Mouse (Mus musculus) liver, embryonic 14.5 days (tissue): ENCODE measurements around the gene Golga5. TPM values are rescaled to one million over a fixed set of nuclear protein-coding genes. Genes with fewer than 3 reads are reported as not detected.
A peak's percentile ranks its signal among the peaks of the same experiment; 100 is the strongest.

Experiments used
- ATAC-seq: fragments of 200-750 bp; cut with Nextera tagmentation; 2 replicates; pipeline ENCODE4 v1.8.0; 2017; ENCODE audit warnings: moderate number of reproducible peaks, mild to moderate bottlenecking, moderate library complexity; ENCODE audit not compliant: insufficient read depth
- DNase-seq, 3 experiments: peaks; one replicate each; pipeline ENCODE4 v3.0.0-alpha.2; 2012 to 2013; ENCODE audit warnings: low read depth in 3 of 3, low spot score in 3 of 3
- H3K27ac ChIP-seq: fragments of 300-500 bp; sonication (generic); 2 replicates; pipeline ENCODE4 v1.5.1; 2014; ENCODE audit warnings: moderate library complexity, mild to moderate bottlenecking, control low read depth, inconsistent platforms
- H3K27me3 ChIP-seq: fragments of 300-500 bp; sonication (generic); 2 replicates; pipeline ENCODE4 v1.6.1; 2014; ENCODE audit warnings: mild to moderate bottlenecking, low read length, moderate library complexity; ENCODE audit not compliant: control insufficient read depth, insufficient read depth
- H3K36me3 ChIP-seq: fragments of 300-500 bp; sonication (generic); replicated peaks from 2 replicates; pipeline ENCODE4 v1.6.1; 2014; ENCODE audit warnings: low read depth; ENCODE audit not compliant: control insufficient read depth, insufficient read depth
- H3K4me1 ChIP-seq, 2 experiments: fragments of 200-500 bp in 1 of 2; fragments of 300-500 bp in 1 of 2; sonication (generic) in 1 of 2; replicated peaks; 2 replicates each; pipeline ENCODE4 v1.6.1; 2012 to 2014; ENCODE audit warnings: antibody characterized with exemption in 1 of 2, inconsistent platforms in 1 of 2, low read length in 1 of 2; ENCODE audit not compliant: control insufficient read depth in 2 of 2, insufficient read depth in 2 of 2
- H3K4me2 ChIP-seq: fragments of 300-500 bp; sonication (generic); 2 replicates; pipeline ENCODE4 v1.6.1; 2014; ENCODE audit warnings: low read depth, mild to moderate bottlenecking, control low read depth, moderate library complexity
- H3K4me3 ChIP-seq, 2 experiments: fragments of 200-500 bp in 1 of 2; fragments of 300-500 bp in 1 of 2; sonication (generic) in 1 of 2; 2 replicates each; pipeline ENCODE4 v1.5.1; 2012 to 2014; ENCODE audit warnings: low read depth in 2 of 2, low read length in 2 of 2, mild to moderate bottlenecking in 2 of 2, control low read depth in 1 of 2, inconsistent platforms in 1 of 2, moderate library complexity in 1 of 2; ENCODE audit not compliant: insufficient read depth in 1 of 2
- H3K9ac ChIP-seq: fragments of 300-500 bp; sonication (generic); replicated peaks from 2 replicates; pipeline ENCODE4 v1.6.1; 2014; ENCODE audit warnings: mild to moderate bottlenecking, control low read depth, moderate library complexity
- H3K9me3 ChIP-seq: fragments of 300-500 bp; sonication (generic); 2 replicates; pipeline ENCODE4 v1.6.1; 2016; ENCODE audit warnings: low read length, mixed read lengths; ENCODE audit not compliant: control insufficient read depth
- CTCF ChIP-seq: IDR thresholded peaks from 2 replicates; pipeline ENCODE4 v1.5.1; 2016; ENCODE audit warnings: antibody characterized with exemption, low read depth, control low read depth
- EP300 ChIP-seq: IDR thresholded peaks from 2 replicates; pipeline ENCODE4 v1.6.1; 2016; ENCODE audit warnings: antibody characterized with exemption, low read depth
- WGBS: fragments of 180-500 bp; shearing (Covaris S2); extraction: QIAGEN DNeasy Blood & Tissue Kit; methylation state at CpG from one replicate; pipeline ENCODE4 v1.1.7; 2014; ENCODE audit not compliant: insufficient replicate concordance; 5-methylcytosine and 5-hydroxymethylcytosine counted together
- polyA plus RNA-seq, 2 experiments: library from polyadenylated mRNA; depleted of rRNA in 1 of 2; stranded (reverse) in 1 of 2; unstranded in 1 of 2; fragments of >200 nt; fragmentation: Nextera tagmentation in 1 of 2; extraction: Ambion mirVana in 1 of 2; gene quantifications; 2 replicates each; pipeline versions ENCODE4 v1.2.1 to v1.2.3; 2012 to 2014

Golga5 gene
- polyA plus RNA-seq (2012; rRNA removed) (5.2 and 10.1 TPM in 2 replicates), polyA plus RNA-seq (2014; fragmentation: Nextera tagmentation; extraction: Ambion mirVana) (12.8 and 14.0 TPM in 2 replicates)

- Histone ChIP-seq H3K4me3 (peak within 1 kb of the TSS; percentile 94 to 98), H3K4me1 (peaks cover 4 to 7% of the 10 kb centered on the region in 2 experiments), H3K9ac (peak within 1 kb of the TSS; percentile 90), H3K9me3 (no peaks in the 10 kb centered on the region), H3K4me2 (peak within 1 kb of the TSS; percentile 95), H3K27ac (peak within 1 kb of the TSS; percentile 4), H3K36me3 (no peaks in the 10 kb centered on the region; the same call in none of the 2 replicates), H3K27me3 (no peaks in the 10 kb centered on the region)
- under 1% methylated on average over 82 of the region's 86 CpGs for WGBS
- peak; percentile 90 to 91 (median 91) for DNase-seq
- peak; percentile 98 for ATAC-seq
- no peak for TF ChIP-seq EP300
- TF ChIP-seq CTCF, result no peak
Observed at GRCm38 (mm10) chr12:102468894-102469764, at the start of gene Golga5. Gene Golga5 (plus strand): TSS chr12:102469135.

GRCm38 (mm10) chr12:102419544-102419943 is 49.4 kb upstream of the Golga5 start:
- Histone ChIP-seq H3K36me3 (no peaks in the 10 kb centered on the region), H3K4me2 (no peak overlapping the region), H3K4me1 (peaks cover 7 to 23% of the 10 kb centered on the region in 2 experiments), H3K27me3 (no peaks in the 10 kb centered on the region), H3K4me3 (no peak overlapping the region), H3K9me3 (no peaks in the 10 kb centered on the region), H3K9ac (no peak overlapping the region), H3K27ac (no peak overlapping the region)
- ATAC-seq (no peak), DNase-seq (no peak)
- WGBS, result 42% methylated on average over 3 of the region's 3 CpGs
- no peak for TF ChIP-seq CTCF
- no peak for TF ChIP-seq EP300

- ATAC-seq (peak; percentile 82), DNase-seq (peak; percentile 50 to 86 (median 71))
- no peak for TF ChIP-seq CTCF
- peak; percentile 84 for TF ChIP-seq EP300
- Histone ChIP-seq H3K27ac (no peak overlapping the region), H3K27me3 (no peaks in the 10 kb centered on the region), H3K4me1 (peaks cover 7 to 29% of the 10 kb centered on the region in 2 experiments), H3K9ac (no peak overlapping the region), H3K36me3 (no peaks in the 10 kb centered on the region), H3K4me3 (no peak overlapping the region), H3K9me3 (no peaks in the 10 kb centered on the region), H3K4me2 (peak overlapping the region; percentile 21; the same call in 1 of the 2 replicates)
- WGBS, result 32% methylated on average over 10 of the region's 10 CpGs
Observed at GRCm38 (mm10) chr12:102420168-102420890, 48.6 kb upstream of the Golga5 start.

- ATAC-seq (no peak), DNase-seq (no peak)
- H3K36me3 ChIP-seq, result no peaks in the 10 kb centered on the region
- H3K4me2 ChIP-seq, result no peak overlapping the region
- no peak for TF ChIP-seq CTCF
- no peak for TF ChIP-seq EP300
- no peak overlapping the region for H3K27ac ChIP-seq
- H3K9ac ChIP-seq, result no peak overlapping the region
- no peak overlapping the region for H3K4me3 ChIP-seq
- H3K27me3 ChIP-seq, result no peaks in the 10 kb centered on the region
- H3K4me1 ChIP-seq, result peaks cover 9 to 36% of the 10 kb centered on the region in 2 experiments
- 72% methylated on average over 6 of the region's 6 CpGs for WGBS
- no peaks in the 10 kb centered on the region for H3K9me3 ChIP-seq
Observed at GRCm38 (mm10) chr12:102422065-102422464, 46.9 kb upstream of the Golga5 start.
